Mouse (Mus musculus) G1E (cell line): ENCODE data around the gene Fgfr2.

Experiments used
- CTCF ChIP-seq: IDR thresholded peaks from 2 replicates; pipeline ENCODE4 v1.5.1; 2012; ENCODE audit warnings: low read depth, low read length, inconsistent platforms, mixed read lengths
- GATA1 ChIP-seq: IDR thresholded peaks from 2 replicates; pipeline ENCODE4 v1.6.1; 2012; ENCODE audit warnings: borderline replicate concordance, low read length, inconsistent platforms, mixed read lengths
- POLR2AphosphoS5 ChIP-seq: IDR thresholded peaks from 2 replicates; pipeline ENCODE4 v1.6.1; 2012; ENCODE audit warnings: low read depth, low read length, inconsistent platforms; ENCODE audit not compliant: insufficient replicate concordance

- TF ChIP-seq CTCF (no peak), POLR2AphosphoS5 (no peak), GATA1 (no peak)
Measured at GRCm38 (mm10) chr7:131122210-131122807, 2000.8 kb downstream of the Fgfr2 start.
